Mouse (Mus musculus) v-Abl transformed pro-B cells (cell line): ENCODE measurements around the gene Mx1.

Source experiments
- in situ Hi-C, 2 experiments: fragments of 400-800 bp; cut with MboI; formaldehyde crosslinking; loops; one replicate each; pipeline ENCODE4 v1.15.1; 2025; ENCODE audit not compliant: unreplicated experiment in 2 of 2

Mx1 gene

DNA sequence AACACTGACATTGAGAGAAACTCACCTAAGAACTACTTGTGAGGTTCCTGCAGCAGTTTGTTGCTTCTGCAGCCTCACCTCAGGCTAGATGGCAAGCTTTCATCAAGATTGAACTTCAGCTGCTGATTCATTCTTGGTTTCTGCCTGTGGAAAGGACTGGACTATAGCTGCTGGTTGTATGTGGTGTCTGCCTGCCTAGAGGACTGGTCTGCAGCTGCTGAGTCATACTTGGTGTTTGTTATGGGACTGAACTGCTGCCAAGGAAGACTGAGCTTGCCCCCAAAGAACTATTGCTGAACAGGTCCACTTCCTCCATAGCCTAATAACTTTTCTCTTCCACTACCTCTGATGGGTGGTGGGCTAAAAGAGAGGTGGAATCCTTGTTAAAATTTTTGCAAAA lies 15.3 kb downstream of the Mx1 start:
- in situ Hi-C loops, result no loop called here

DNA sequence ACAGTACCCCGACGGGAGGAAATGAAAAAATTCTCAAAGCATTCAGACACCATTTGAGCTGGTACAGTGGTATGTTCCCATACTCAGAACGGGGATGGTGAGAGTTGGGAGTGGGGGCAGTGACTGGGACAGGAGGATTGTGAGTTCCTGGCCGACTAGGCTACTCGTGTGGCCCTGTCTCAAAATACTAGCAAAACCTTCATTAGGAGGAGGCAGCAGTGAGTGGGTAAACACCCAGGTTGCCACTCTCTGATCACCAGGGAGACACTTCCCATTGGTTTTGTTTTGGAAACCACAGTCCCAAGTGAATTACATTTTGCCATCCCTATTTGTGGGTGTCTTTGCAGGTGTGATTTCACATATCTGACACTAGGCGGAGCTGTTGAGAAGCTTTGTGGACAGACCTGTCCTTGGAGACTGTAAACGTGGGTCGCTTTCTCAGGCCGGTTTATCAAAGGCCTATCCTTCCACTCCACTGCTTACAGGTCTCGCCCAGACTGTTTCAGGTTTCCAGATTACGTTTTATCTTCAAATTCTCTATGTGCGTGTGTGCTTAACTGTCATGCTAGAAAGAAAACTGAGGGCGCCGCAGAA lies 18.9 kb downstream of the Mx1 start:
- in situ Hi-C loops, result loop anchor here in 1 of 2 experiments (5.0 kb wide), 1 partner anchor 154 kb away; no protein-coding TSS in a partner anchor

DNA sequence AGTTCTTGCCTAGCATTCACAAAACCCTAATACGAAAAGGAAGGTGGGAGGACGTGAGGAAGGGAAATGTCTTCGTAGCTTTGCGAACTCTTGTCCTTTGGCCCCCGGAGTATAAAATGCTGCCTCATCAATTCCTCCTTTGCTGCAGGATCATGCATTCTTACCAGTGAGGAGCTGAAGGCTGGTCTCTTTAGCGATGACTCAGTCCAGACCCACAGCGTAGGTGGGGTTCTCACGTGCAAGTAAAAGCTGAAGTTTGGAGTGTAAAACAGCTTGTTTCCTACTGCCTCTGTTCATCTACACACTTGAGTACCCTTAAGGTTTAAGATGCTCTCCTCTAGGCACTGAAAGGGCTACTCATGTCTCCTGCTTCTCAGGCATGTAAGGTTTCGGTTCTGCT lies 20.7 kb downstream of the Mx1 start:
- in situ Hi-C loops, result loop anchor here in 1 of 2 experiments (5.0 kb wide), 1 partner anchor 155 kb away; no protein-coding TSS in a partner anchor

DNA sequence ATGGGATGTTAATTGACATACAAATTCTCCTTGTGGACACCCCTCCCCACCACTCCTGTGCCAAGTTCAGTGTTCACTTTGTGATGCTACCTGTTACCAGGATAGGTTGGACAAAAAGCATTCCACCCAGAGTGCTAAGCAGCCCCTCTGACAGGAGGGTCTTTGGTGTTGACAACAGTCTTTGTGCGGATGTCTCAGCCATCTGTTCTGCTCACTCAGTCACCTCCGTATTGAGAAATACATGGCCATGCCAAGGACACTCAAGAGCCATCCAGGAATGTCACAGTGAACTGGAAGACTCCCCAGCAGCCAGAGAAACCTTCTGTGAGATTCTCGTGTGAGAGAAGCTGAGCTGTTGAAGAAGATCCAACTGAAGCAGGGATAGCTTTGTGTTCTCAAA lies 24.5 kb downstream of the Mx1 start:
- in situ Hi-C loops, result no loop called here

DNA sequence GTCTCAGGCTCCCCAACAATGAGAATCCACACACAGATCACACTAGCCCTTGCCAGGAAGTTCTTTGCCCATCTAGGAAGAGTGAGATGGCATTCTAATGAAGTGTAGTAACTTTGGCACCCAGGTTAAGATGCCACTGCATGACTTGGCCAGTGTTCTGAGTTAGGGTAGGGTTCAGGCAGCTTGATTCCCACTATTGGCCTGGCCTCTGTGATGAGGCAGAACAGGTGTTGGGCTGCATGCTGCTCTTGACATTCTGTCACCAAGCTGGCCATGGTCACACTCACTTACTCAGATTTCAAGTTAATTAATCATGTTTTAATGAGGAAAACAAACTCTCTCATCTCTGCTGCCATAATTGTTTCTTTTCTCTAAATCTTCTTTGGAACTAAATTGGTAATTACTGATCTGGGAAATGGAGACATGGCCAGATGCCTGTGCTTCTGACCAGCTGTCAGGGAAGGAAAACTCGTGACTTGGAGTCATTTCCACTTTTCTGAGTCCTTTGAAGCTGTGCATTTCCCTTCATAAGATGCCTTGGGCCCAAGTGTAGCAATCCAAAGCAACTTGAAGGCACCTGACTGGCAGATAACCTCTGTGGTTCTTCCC lies 25.2 kb downstream of the Mx1 start:
- in situ Hi-C loops, result no loop called here

DNA sequence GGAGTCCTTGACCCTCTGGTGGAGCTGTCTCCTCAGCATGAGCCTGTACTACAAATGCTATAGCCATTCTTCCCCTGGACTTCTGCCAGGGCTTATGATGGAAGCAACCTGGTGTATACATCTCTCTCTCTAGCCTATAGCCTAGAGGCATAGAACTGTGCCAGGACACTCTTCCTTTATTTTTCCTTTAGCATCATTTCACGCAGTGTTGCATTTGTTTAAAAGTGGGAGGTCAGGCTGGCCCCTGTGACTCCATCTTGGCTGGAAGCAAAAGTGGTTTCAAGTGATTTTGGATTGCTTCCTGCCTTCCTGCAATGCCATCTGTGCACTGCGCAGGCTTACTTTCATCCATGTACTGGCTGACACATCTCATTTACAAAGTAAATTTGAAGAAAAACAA lies 28.5 kb downstream of the Mx1 start:
- in situ Hi-C loops, result no loop called here

DNA sequence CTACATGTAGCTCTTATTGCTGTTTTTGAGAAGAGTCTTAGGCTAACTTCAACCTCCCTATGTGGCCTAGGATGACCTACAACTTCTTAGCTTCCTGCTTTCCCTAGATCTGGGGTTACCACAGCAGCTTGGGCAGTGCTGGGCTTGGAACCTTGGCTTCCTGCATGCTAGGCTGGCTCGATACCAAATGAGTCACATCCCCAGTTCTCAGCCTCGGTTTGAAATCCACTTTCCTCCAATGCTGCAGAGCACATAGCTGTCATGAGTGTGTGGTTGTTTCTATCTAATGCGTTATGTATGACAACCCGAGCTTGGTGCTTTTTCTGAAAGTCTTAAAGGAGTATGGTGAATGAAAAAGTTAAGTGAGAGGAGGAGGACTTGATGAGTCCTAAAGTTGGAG lies 31.4 kb downstream of the Mx1 start:
- in situ Hi-C loops, result no loop called here

DNA sequence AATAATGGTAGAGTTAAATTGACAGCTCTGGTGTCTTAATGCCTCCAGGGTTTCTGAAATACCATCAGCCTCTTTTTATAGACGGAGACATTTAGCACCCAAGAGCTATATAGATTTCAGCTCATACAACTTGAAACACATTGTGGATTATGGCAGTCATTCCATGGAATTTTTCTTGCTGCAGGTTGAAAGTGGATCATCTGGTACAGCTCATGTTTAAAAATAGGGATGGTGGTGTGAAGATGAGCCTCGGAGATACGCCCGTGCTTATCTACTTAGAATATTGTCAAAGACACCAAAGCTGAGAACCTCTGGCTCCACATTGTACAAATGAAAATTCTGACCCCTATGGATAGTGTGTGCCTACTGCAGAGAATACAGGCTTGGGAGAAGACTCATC lies 32.6 kb downstream of the Mx1 start:
- in situ Hi-C loops, result no loop called here

DNA sequence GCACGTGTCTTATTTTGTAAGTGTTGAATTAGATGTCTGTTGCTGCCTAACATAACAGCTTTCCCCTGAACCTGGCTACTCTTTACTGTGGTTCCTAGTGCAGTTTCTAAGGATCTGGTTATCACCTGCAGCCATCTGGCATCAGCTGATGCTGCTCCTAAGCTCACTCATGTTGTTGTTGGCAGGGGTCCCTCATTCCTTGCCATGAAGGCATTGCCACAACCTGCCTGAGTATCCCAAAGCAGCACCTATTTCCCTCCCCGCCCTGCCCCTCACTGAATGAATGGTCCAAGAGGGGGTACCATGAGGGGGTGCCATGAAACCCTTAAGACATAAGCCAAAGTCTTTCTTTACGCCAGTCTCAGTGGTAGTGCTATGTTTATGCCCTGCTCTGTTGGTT lies 34.7 kb downstream of the Mx1 start:
- in situ Hi-C loops, result no loop called here

DNA sequence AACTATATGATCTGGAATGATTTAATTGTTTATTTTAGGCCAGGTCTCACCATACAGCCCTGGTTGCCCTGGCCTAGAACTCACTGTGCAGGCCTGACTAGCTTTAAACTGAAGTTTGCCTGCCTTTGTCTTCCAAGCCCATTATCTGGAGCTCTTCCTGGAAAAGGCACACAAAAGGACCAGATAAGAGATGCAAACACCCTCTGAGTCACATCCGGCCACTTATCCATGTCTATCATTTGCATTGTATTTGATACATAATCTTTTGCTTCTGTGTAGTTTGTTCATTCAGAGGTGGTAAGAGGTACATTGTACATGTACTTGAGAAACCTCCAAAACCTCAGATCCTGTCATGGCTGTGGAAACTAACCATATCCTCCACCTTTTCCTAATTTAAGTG lies 39.1 kb downstream of the Mx1 start:
- in situ Hi-C loops, result no loop called here

DNA sequence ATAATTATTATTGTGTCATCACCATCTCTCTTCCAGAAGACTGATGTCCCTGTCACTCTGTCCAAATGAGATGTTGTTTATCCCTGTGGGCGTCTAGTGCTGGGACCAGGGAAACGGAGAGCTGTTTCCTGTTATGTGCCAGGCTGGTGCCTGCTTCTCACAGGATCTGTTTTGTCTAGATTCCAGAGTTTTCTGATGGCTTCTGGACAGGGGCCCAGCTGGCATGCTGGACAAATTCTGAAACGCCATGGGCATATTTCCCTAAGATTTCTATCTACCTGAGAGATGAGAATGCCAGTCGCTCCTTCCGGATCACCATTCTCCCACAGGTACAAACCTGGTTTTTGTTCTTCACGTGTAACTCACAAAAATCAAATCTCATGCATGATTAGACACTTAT lies 41.0 kb downstream of the Mx1 start:
- in situ Hi-C loops, result no loop called here

DNA sequence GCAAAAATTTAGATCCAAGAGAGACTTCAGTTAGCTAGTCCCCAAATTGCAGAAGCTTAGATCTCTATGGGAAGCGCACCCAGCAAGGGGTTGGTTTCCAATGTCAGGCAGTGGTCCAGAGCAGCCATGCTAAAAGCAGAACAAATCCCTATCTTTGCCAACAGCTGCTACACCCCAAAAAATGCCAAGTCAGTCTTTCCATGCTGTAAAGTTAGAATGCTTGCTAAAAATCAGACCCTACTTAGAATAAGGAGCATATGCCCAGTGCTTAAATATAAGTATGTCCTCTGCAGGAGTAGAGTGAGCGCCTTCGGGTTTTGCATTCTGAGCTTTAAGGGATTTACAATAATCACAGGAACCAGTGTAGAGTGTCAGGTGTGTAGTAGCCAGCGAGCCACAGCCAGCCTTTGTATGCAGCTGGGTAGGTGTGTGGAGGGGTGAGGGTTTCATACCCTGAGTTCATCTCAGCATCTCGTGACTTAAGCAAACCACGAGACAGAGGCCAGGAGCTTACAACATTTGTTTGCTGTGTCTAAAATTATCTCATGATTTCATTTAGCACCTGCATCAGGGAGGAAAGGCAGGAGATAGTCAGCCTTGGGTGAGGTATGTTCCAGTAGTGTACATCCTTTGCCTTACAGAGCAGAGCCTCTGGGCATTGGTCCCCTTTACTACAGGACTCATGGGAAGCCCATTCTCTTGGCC lies 43.8 kb downstream of the Mx1 start:
- in situ Hi-C loops, result no loop called here

DNA sequence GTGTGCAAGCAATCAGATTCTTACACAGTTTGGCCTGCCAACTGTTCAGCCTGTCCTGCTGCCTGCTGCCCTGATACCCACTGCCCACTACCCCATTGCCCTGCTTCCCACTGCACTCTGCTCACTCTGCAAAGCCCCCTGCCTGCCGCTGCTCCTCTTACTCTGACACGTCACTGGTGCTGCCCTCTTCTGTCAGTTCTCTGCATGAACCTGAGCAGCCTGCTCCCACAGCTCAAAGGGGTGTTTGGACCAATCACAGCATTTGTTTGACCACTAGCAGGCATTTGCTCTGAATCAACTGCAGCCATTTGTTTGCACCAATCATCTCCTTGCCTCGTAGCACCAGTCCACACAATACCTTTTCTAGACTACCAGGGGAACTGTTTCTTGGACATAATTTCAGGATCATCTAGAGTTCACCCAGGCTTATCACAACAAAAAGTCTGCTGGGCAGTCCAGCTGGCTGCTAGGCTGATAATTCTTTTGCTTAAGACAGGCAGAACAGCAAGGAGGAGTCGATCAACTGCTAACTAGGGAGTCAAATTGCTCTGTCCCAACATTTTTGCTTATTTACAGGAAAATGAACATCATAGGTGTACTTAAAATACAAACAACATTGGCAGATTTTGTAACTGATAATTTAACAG lies 44.7 kb downstream of the Mx1 start:
- in situ Hi-C loops, result no loop called here

DNA sequence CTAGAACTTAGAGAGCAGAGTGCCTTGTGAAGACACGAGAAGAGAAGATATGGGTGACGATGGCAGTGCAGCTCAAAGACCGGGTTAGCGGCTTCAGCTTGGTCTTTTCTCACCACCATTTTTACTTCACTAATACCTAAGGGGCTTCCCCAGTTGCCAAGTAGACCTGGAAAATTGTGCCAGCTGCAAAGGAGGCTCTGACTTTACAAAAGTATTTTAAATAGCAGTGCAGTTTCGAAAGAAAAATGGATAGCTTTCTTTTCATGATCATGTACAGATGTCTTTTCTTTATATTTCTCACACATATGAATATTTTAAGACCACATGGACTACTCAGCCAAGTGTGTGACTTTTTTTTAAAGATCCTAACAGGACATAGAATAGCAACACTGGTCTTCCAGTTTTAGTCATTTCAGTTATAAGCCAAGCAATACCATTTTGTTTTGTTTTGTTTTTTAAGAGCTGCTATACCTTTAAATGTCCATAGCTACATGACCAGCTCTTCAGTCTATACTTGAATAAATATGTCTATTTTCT lies 57.2 kb downstream of the Mx1 start:
- in situ Hi-C loops, result no loop called here

DNA sequence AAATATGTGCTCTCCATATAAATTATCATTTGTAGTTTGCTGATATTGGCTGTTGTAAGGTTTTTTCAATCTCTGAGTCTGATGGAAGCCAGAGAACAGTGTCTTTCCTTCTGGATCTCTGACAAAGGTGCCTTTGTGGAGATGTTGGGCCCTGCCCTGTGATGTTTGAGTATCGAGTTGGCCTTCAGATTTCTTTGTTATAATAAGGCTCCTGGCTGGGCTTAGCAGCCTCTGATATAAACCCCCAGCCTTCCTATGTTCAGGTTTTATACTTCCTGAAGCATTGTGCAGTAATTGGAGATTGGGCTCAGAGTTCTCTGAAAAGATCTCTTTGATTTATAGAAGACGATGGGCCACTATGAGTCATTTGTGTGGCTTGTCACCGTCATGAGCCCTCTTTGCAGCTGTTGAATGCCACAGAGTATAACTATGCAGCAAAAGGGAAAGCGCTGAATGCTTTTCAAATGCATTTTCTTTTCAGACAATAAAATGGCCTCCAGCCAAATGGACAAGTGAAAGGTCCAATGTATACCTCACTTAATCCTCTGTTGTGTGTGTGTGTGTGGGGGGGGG lies 60.4 kb downstream of the Mx1 start:
- in situ Hi-C loops, result no loop called here

DNA sequence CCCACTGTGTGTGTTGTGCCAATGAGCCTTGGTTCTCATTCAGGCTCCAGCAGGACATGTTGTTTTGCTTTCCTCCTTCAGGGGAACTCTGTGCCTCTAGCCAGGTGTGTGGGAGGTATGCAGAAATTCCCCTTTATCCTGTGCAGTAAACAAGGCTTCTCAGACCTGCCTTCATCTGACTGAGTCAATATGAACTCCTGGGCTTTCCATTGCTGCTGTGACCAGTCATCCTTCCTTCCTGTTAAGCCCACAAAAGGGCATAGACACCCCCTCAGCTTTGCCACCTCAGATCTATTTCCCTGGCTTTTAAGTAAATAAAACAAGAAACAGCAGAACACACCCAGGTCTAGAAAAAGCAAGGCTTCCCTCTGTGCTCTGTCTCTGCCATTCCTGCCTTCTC lies 61.0 kb downstream of the Mx1 start:
- in situ Hi-C loops, result no loop called here

DNA sequence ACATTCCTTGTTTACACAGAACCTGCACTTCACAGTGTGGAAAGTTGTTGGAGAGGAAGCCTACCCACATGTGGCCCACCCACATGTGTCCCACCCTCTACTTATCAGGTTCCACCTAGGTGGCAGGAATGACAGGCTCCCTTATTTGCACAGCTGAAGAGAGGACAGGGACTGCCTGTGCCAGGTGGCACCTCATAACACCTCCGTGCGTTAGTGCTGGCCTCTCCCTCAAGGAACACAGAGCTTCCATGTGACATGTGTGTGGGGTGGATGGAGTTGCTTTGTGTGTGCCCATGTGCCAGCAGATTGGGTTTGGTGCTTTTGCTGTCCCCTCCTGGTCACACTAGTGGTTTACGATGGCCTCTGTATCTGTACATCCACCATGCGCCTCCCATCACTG lies 62.7 kb downstream of the Mx1 start:
- in situ Hi-C loops, result no loop called here

DNA sequence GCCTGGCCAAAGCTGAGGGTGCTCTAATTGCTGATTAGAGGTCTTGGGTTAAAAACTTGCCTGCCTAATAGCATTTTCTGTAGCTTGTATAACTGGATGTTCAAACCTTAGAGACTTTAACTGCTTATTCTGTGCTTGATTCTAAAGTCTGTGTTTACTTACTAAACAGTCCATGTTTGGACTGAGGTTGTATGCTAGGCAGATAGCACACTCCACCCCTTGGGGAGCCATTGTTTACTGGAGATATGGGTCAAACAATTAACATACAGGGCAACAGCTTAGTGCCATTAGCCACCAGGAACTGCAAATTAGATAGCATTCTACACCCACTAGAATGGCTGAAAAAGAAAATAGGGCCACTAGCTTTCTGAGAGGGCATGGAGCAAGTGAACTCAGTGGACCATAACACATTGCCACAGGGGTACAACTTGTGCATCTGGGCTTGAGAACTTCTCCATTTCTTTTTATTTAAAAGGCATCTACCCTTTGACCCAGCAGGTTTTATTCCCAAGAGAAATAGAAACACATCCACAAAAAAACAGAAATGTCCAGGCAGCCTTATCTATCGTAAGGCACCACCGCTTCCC lies 64.7 kb downstream of the Mx1 start:
- in situ Hi-C loops, result no loop called here
